In genomic region chr17:34644608-34645007, GRCm38 (mm10) we compare ENCODE assay signal across 8 mouse cellular contexts. TPM values are rescaled to one million over a fixed set of nuclear protein-coding genes. Genes with fewer than 3 reads are reported as not detected.
DNase-seq lines count a peak whose midpoint lies in the region; ATAC-seq lines count a peak whose summit lies in the region.

TSS of gene Fkbpl (plus strand) at chr17:34644764.

- peaks cover 41% of the 10 kb centered on the region for H3K4me1 ChIP-seq in heart, embryonic 13.5 days
- H3K4me1 ChIP-seq in liver, embryonic 12.5 days = peaks cover 40% of the 10 kb centered on the region
- H3K4me1 ChIP-seq in stomach, embryonic 15.5 days = peaks cover 36% of the 10 kb centered on the region

- H3K9me3 ChIP-seq in heart, embryonic 13.5 days = no peaks in the 10 kb centered on the region
- H3K9me3 ChIP-seq in liver, embryonic 12.5 days (replicated peaks) = no peaks in the 10 kb centered on the region
- no peaks in the 10 kb centered on the region for H3K9me3 ChIP-seq in stomach, embryonic 15.5 days

- H3K4me2 ChIP-seq in heart, embryonic 13.5 days = peak within 1 kb of the TSS; percentile 81
- H3K4me2 ChIP-seq in liver, embryonic 12.5 days = peak within 1 kb of the TSS; percentile 94
- H3K4me2 ChIP-seq in stomach, embryonic 15.5 days = peak within 1 kb of the TSS; percentile 61

- peak; percentile 96 for DNase-seq in CD4-positive helper T cell, adult 2 months (ENCODE audit: low read depth, low spot score)
- DNase-seq in brain, embryonic 18.5 days (ENCODE audit: low read depth, low spot score) = peak; percentile 95
- peak; percentile 97 for DNase-seq in kidney, postnatal 10 days
- peak; percentile 97 to 98 for DNase-seq in natural killer cell, adult 2 months (ENCODE audit: low spot score in 2 of 2)

- ATAC-seq in erythroid progenitor cell, adult 5-6 weeks (replicated peaks; ENCODE audit: low FRiP score, poor library complexity, severe bottlenecking) = peak; percentile 78
- ATAC-seq in heart, embryonic 13.5 days (ENCODE audit: extremely low read depth, insufficient number of reproducible peaks, low FRiP score, low TSS enrichment) = peak; percentile 67
- peak; percentile 62 for ATAC-seq in liver, embryonic 12.5 days
- ATAC-seq in stomach, embryonic 15.5 days (ENCODE audit: insufficient read depth, low FRiP score, low read depth) = peak; percentile 72

- no peaks in the 10 kb centered on the region for H3K27me3 ChIP-seq in heart, embryonic 13.5 days (replicated peaks)
- peaks cover 12% of the 10 kb centered on the region; the same call in 1 of the 2 replicates for H3K27me3 ChIP-seq in liver, embryonic 12.5 days (replicated peaks)
- no peaks in the 10 kb centered on the region for H3K27me3 ChIP-seq in stomach, embryonic 15.5 days (replicated peaks)

- H3K36me3 ChIP-seq in heart, embryonic 13.5 days = peaks cover 12% of the 10 kb centered on the region
- H3K36me3 ChIP-seq in liver, embryonic 12.5 days = peaks cover 13% of the 10 kb centered on the region
- no peaks in the 10 kb centered on the region for H3K36me3 ChIP-seq in stomach, embryonic 15.5 days

- WGBS in heart, embryonic 13.5 days = 1% methylated on average over 16 of the region's 16 CpGs
- 1% methylated on average over 16 of the region's 16 CpGs for WGBS in liver, embryonic 12.5 days (ENCODE audit: insufficient replicate concordance)
- 0% methylated on average over 16 of the region's 16 CpGs for WGBS in stomach, embryonic 15.5 days

- peak within 1 kb of the TSS; percentile 87 for H3K9ac ChIP-seq in heart, embryonic 13.5 days
- H3K9ac ChIP-seq in liver, embryonic 12.5 days = peak within 1 kb of the TSS; percentile 73
- H3K9ac ChIP-seq in stomach, embryonic 15.5 days = peak within 1 kb of the TSS; percentile 35

- peak within 1 kb of the TSS; percentile 86 for H3K27ac ChIP-seq in heart, embryonic 13.5 days (replicated peaks)
- peak within 1 kb of the TSS; percentile 75 for H3K27ac ChIP-seq in liver, embryonic 12.5 days
- H3K27ac ChIP-seq in stomach, embryonic 15.5 days = peak within 1 kb of the TSS; percentile 33

- H3K4me3 ChIP-seq in heart, embryonic 13.5 days = peak within 1 kb of the TSS; percentile 69
- peak within 1 kb of the TSS; percentile 95 for H3K4me3 ChIP-seq in liver, embryonic 12.5 days
- peak within 1 kb of the TSS; percentile 52 for H3K4me3 ChIP-seq in stomach, embryonic 15.5 days (replicated peaks)

RNA-seq across cellular contexts. Expression of gene Fkbpl, which starts in this region (rescaled TPM):
- total RNA-seq in erythroid progenitor cell, adult 5-6 weeks (2015; ENCODE audit: low replicate concordance) = 2.5 TPM in 1 of 2 replicates, not detected in the other
- 2.6 and 4.9 TPM in 2 replicates for total RNA-seq in erythroid progenitor cell, adult 5-6 weeks (2017; ENCODE audit: low replicate concordance)
- polyA plus RNA-seq in heart, embryonic 13.5 days (2015; fragmentation: Nextera tagmentation; extraction: Ambion mirVana) = 10.4 and 10.7 TPM in 2 replicates
- 6.7 and 7.1 TPM in 2 replicates for polyA plus RNA-seq in liver, embryonic 12.5 days (2016; fragmentation: Nextera tagmentation; extraction: Ambion mirVana)
- polyA plus RNA-seq in stomach, embryonic 15.5 days (2015; fragmentation: Nextera tagmentation; extraction: Ambion mirVana) = 14.0 and 14.5 TPM in 2 replicates

Comparison
In these comparisons a context has a peak if more than half of its experiments do, and no peak if none do; other contexts are left out.
1. Peak in every context shown above with its lines: DNase-seq, ATAC-seq, H3K4me3 ChIP-seq and H3K27ac ChIP-seq.
2. H3K27ac ChIP-seq: peak in every context shown above with its lines; median percentile 86 in heart, embryonic 13.5 days; 75 in liver, embryonic 12.5 days; 33 in stomach, embryonic 15.5 days.
3. H3K9ac ChIP-seq: peak in every context shown above with its lines; median percentile 87 in heart, embryonic 13.5 days; 73 in liver, embryonic 12.5 days; 35 in stomach, embryonic 15.5 days.